Mouse (Mus musculus): ENCODE data around the gene Gm10762. TPM values are rescaled to one million over a fixed set of nuclear protein-coding genes. Genes with fewer than 3 reads are reported as not detected.
A peak's percentile ranks its signal among the peaks of the same experiment; 100 is the strongest.

The Gm10762 gene
- total RNA-seq, 1 experiment = 7.3 TPM

GRCm38 (mm10) chr2:128966236-128966635 is 1.3 kb downstream of the Gm10762 start:
- no peak for TF ChIP-seq ZC3H11A (IDR thresholded peaks at IDR 0.05; ENCODE audit: borderline replicate concordance, low read depth, low read length)
- no peak for TF ChIP-seq CHD2 (IDR thresholded peaks at IDR 0.05; ENCODE audit: low read depth, low read length)
- no peak for TF ChIP-seq HCFC1 (IDR thresholded peaks at IDR 0.05; ENCODE audit: borderline replicate concordance, insufficient read depth, low read length)
- no peak for TF ChIP-seq ZNF384 (IDR thresholded peaks at IDR 0.05; ENCODE audit: low read depth, low read length)
- H3K9me3 ChIP-seq (ENCODE audit: control insufficient read depth, insufficient read depth, low read depth, low read length) = no peaks in the 10 kb centered on the region
- H3K4me3 ChIP-seq (ENCODE audit: insufficient read depth in 1 of 2, low read depth in 1 of 2, low read length in 2 of 2, poor library complexity in 1 of 2, severe bottlenecking in 1 of 2) = peak overlapping the region in 1 of 2 experiments; percentile 99; a peak in 2 of 4 replicates
- DNase-seq (ENCODE audit: low read depth, low spot score) = no peak
- no peak overlapping the region for H3K9ac ChIP-seq (ENCODE audit: insufficient read depth, low read depth, low read length, poor library complexity, severe bottlenecking)
- in situ Hi-C loops (cut with MboI; ENCODE audit: low sequenced_read_pairs in 2 of 2, unreplicated experiment in 2 of 2) = no loop called here
- peaks cover 2 to 13% of the 10 kb centered on the region in 2 experiments; a peak in 3 of 4 replicates for H3K4me1 ChIP-seq (ENCODE audit: control insufficient read depth in 2 of 2, insufficient read depth in 2 of 2, low read length in 2 of 2, poor library complexity in 1 of 2)
- H3K36me3 ChIP-seq (ENCODE audit: control insufficient read depth, insufficient read depth, low read length, poor library complexity, severe bottlenecking) = no peaks in the 10 kb centered on the region
- no peak overlapping the region; the same call in 1 of the 2 replicates for H3K27ac ChIP-seq (ENCODE audit: insufficient read depth, low read depth, low read length, poor library complexity, severe bottlenecking)

- Histone ChIP-seq H3K4me1 (ENCODE audit: control insufficient read depth in 2 of 2, insufficient read depth in 2 of 2, low read length in 2 of 2, poor library complexity in 1 of 2) (peaks cover 2 to 13% of the 10 kb centered on the region in 2 experiments; a peak in 3 of 4 replicates), H3K4me3 (ENCODE audit: insufficient read depth in 1 of 2, low read depth in 1 of 2, low read length in 2 of 2, poor library complexity in 1 of 2, severe bottlenecking in 1 of 2) (no peak overlapping the region), H3K9me3 (ENCODE audit: control insufficient read depth, insufficient read depth, low read depth, low read length) (no peaks in the 10 kb centered on the region), H3K27ac (ENCODE audit: insufficient read depth, low read depth, low read length, poor library complexity, severe bottlenecking) (no peak overlapping the region), H3K36me3 (ENCODE audit: control insufficient read depth, insufficient read depth, low read length, poor library complexity, severe bottlenecking) (no peaks in the 10 kb centered on the region), H3K9ac (ENCODE audit: insufficient read depth, low read depth, low read length, poor library complexity, severe bottlenecking) (no peak overlapping the region)
- peak; percentile 20 for DNase-seq (ENCODE audit: low read depth, low spot score)
- in situ Hi-C loops (cut with MboI; ENCODE audit: low sequenced_read_pairs in 2 of 2, unreplicated experiment in 2 of 2) = no loop called here
- TF ChIP-seq ZNF384 (IDR thresholded peaks at IDR 0.05; ENCODE audit: low read depth, low read length) = peak; percentile 46; the same call in 1 of the 2 replicates
- TF ChIP-seq ZC3H11A (IDR thresholded peaks at IDR 0.05; ENCODE audit: borderline replicate concordance, low read depth, low read length) = no peak
Observed at GRCm38 (mm10) chr2:128965505-128966105, 1.9 kb downstream of the Gm10762 start.

- no peaks in the 10 kb centered on the region for H3K36me3 ChIP-seq (ENCODE audit: control insufficient read depth, insufficient read depth, low read length, poor library complexity, severe bottlenecking)
- in situ Hi-C loops (cut with MboI; ENCODE audit: low sequenced_read_pairs in 2 of 2, unreplicated experiment in 2 of 2) = no loop called here
Observed at GRCm38 (mm10) chr2:128954186-128954585, 13.3 kb downstream of the Gm10762 start.

GRCm38 (mm10) chr2:128947962-128948588 is 19.4 kb downstream of the Gm10762 start:
- no peak; the same call in 1 of the 2 replicates for TF ChIP-seq ZC3H11A (IDR thresholded peaks at IDR 0.05; ENCODE audit: borderline replicate concordance, low read depth, low read length)
- TF ChIP-seq HCFC1 (IDR thresholded peaks at IDR 0.05; ENCODE audit: borderline replicate concordance, insufficient read depth, low read length) = no peak
- no peak for TF ChIP-seq CHD2 (IDR thresholded peaks at IDR 0.05; ENCODE audit: low read depth, low read length)
- Histone ChIP-seq H3K4me1 (ENCODE audit: control insufficient read depth in 2 of 2, insufficient read depth in 2 of 2, low read length in 2 of 2, poor library complexity in 1 of 2) (no peaks in the 10 kb centered on the region), H3K9ac (ENCODE audit: insufficient read depth, low read depth, low read length, poor library complexity, severe bottlenecking) (no peak overlapping the region), H3K4me3 (ENCODE audit: insufficient read depth in 1 of 2, low read depth in 1 of 2, low read length in 2 of 2, poor library complexity in 1 of 2, severe bottlenecking in 1 of 2) (no peak overlapping the region), H3K27ac (ENCODE audit: insufficient read depth, low read depth, low read length, poor library complexity, severe bottlenecking) (no peak overlapping the region), H3K9me3 (ENCODE audit: control insufficient read depth, insufficient read depth, low read depth, low read length) (no peaks in the 10 kb centered on the region), H3K36me3 (ENCODE audit: control insufficient read depth, insufficient read depth, low read length, poor library complexity, severe bottlenecking) (no peaks in the 10 kb centered on the region)
- DNase-seq (ENCODE audit: low read depth, low spot score) = peak; percentile 37
- in situ Hi-C loops (cut with MboI; ENCODE audit: low sequenced_read_pairs in 2 of 2, unreplicated experiment in 2 of 2) = no loop called here

More at GRCm38 (mm10) chr2:128954186-128954585, 13.3 kb downstream of the Gm10762 start:
- no peak overlapping the region for H3K4me3 ChIP-seq (ENCODE audit: insufficient read depth in 1 of 2, low read depth in 1 of 2, low read length in 2 of 2, poor library complexity in 1 of 2, severe bottlenecking in 1 of 2)
- H3K4me1 ChIP-seq (ENCODE audit: control insufficient read depth in 2 of 2, insufficient read depth in 2 of 2, low read length in 2 of 2, poor library complexity in 1 of 2) = no peaks in the 10 kb centered on the region
- no peak overlapping the region for H3K27ac ChIP-seq (ENCODE audit: insufficient read depth, low read depth, low read length, poor library complexity, severe bottlenecking)
- TF ChIP-seq MAFK (IDR thresholded peaks at IDR 0.05; ENCODE audit: insufficient read depth, low read depth, low read length) (no peak), ZNF384 (IDR thresholded peaks at IDR 0.05; ENCODE audit: low read depth, low read length) (no peak), HCFC1 (IDR thresholded peaks at IDR 0.05; ENCODE audit: borderline replicate concordance, insufficient read depth, low read length) (no peak), ZC3H11A (IDR thresholded peaks at IDR 0.05; ENCODE audit: borderline replicate concordance, low read depth, low read length) (no peak), CHD2 (IDR thresholded peaks at IDR 0.05; ENCODE audit: low read depth, low read length) (no peak)
- H3K9ac ChIP-seq (ENCODE audit: insufficient read depth, low read depth, low read length, poor library complexity, severe bottlenecking) = no peak overlapping the region
- no peaks in the 10 kb centered on the region for H3K9me3 ChIP-seq (ENCODE audit: control insufficient read depth, insufficient read depth, low read depth, low read length)
- no peak for DNase-seq (ENCODE audit: low read depth, low spot score)
